Mouse (Mus musculus): Measurements from ENCODE around the gene Prss41.

Prss41 gene

DNA sequence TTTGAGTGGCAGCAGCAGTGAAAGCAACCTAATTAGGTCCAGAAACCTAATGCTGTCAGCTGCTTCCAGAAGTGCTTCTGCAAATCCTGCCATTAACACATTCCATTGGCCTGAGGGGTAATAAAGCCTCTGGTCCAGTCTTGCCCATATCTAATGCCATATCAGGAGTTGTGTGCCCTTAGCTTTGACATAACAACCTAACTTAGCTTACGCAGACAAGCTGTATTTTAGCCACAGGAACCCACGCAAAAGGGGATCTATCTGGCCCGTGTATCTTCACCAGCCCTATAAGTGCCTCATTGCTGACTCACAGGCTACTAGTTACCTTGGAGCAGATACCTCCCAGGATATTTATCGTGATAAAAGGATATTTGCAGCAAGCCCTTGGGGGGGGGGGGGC, 18.4 kb downstream of the Prss41 start:
- DNase-seq (ENCODE audit: low spot score): no peak

DNA sequence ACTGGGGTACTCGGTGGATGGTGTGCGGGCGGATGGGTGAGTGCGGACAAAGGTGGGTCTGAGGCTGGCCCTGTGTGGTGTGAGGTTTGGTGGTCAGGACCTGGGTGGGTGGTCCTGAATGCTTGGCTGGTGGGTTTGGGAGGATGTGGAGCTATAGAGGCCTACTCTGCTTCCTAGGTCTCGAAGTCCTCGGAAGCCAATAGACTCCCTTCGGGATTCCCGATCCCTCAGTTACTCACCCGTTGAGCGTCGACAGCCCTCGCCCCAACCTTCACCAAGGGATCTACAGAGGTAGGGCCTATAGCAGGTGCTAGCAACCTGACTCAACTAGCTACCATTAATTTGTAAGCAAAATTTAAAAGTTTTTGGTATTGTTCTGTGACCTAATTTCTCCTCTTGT, 20.4 kb downstream of the Prss41 start:
- no peak for DNase-seq (ENCODE audit: low spot score)

DNA sequence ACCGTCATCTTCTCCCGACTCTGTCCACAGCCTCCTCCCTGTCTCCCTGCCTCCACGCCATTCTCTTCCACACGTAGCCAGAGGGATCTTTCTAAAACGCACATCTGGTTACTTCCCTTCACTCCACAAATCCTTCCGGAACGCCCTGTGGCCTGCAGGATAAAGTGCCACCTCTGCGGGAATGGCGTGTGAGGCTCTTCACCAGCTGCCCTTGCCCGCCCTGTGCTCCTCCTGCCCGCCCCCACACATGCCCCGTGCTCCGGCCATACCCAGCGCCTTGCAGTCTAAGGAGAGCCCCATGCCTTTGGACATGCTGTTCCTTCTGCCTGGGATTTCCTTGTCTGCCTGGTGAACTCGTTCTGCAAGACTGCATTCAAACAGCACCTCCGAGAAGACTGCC, 21.0 kb downstream of the Prss41 start:
- no peak for DNase-seq (ENCODE audit: low spot score)

DNA sequence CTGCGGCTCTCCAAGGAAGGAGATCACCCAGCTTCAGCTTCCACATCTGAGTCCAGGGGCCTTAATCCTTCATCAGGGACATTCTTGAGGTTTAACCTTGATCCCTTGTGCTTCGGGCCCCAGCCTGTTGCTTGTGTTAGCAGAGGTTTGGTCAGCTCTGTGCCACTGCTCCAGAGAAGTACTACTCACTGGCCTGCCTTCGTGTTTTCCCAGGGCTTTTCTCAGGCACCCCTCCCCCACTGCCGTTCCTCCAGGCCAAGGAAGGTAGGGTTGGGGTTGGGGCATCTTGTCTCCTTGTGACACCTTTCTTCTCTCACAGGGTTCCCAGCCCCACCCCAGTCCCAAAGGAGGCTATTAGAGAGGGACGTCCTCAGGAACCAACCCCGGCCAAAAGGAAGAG, 21.9 kb downstream of the Prss41 start:
- DNase-seq (ENCODE audit: low spot score): no peak

DNA sequence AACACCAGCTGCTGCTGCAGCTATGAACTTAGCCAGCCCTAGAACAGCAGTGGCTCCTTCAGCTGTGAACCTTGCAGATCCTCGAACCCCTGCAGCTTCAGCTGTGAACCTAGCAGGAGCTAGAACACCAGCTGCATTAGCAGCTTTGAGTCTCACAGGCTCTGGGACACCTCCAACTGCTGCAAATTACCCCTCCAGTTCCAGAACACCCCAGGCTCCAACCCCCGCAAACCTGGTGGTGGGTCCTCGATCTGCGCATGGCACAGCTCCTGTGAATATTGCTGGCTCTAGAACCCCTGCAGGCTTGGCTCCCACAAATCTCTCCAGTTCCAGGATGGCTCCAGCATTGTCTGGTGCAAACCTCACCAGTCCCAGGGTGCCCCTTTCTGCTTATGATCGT, 23.2 kb downstream of the Prss41 start:
- DNase-seq (ENCODE audit: low spot score): no peak

DNA sequence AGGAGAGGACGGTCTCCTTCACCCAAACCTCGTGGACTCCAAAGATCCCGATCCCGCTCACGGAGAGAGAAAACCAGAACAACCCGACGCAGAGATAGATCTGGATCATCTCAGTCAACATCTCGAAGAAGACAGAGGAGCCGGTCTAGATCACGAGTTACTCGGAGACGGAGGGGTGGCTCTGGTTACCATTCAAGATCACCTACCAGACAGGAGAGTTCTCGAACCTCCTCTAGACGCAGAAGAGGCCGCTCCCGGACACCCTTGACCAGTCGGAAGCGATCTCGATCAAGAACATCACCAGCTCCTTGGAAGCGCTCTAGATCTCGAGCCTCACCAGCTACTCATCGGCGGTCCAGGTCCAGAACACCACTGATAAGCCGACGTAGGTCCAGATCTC, 24.7 kb downstream of the Prss41 start:
- no peak for DNase-seq (ENCODE audit: low spot score)

DNA sequence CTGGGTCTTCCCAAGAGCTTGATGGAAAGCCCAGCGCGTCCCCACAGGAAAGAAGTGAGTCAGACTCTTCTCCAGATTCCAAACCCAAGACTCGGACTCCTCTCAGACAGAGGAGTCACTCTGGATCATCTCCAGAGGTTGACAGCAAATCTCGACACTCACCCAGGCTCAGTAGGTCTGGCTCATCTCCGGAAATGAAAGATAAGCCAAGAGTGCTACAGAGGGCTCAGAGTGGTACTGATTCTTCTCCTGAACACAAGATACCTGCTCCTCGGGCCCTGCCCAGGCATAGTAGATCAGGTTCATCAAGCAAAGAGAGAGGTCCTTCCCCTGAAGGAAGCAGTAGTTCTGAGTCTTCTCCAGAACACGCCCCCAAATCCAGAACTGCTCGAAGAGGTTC, 25.4 kb downstream of the Prss41 start:
- DNase-seq (ENCODE audit: low spot score): no peak

DNA sequence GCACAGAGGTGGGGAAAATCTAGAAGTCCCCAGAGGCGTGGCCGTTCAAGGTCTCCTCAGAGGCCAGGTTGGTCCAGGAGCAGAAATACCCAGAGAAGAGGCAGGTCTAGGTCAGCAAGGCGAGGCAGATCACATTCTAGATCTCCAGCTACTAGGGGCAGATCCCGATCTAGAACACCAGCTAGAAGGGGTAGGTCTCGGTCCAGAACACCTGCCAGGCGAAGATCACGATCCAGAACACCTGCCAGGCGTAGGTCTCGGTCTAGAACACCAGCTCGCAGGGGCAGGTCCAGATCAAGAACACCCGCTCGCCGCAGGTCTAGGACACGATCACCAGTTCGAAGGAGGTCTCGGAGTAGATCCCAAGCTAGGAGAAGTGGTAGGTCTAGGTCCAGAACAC, 28.3 kb downstream of the Prss41 start:
- DNase-seq (ENCODE audit: low spot score): no peak

DNA sequence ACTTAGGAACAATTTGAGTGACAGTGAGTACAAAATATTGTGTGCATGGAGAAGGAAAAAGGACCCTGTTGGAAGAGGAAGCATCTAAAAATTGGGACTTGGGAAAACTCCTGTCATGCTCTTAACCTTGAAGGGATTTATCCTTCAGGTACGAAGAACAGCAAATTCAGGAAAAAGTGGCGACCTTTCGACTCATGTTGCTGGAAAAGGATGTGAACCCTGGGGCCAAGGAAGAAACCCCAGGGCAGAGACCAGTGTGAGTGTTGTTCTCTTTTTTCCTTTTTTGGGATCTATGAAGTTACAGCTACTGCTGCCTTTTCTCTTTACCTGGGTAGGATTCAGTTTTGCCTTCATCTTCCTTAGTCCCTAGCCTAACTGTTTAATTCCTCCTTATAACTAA, 36.1 kb downstream of the Prss41 start:
- no peak for DNase-seq (ENCODE audit: low spot score)

DNA sequence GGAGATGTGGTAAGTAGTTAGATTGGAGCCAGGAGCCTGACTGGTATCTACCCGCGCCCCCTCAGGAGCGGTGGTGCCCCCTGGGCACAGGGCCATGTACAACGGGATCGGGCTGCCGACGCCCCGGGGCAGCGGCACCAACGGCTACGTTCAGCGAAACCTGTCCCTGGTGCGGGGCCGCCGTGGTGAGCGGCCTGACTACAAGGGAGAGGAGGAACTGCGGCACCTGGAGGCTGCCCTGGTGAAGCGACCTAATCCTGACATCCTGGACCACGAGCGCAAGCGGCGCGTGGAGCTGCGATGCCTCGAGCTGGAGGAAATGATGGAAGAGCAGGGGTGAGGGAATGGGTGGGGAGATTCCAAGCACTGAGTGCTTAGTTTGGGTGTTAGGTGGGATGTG, 37.1 kb downstream of the Prss41 start:
- DNase-seq (ENCODE audit: low spot score): no peak

DNA sequence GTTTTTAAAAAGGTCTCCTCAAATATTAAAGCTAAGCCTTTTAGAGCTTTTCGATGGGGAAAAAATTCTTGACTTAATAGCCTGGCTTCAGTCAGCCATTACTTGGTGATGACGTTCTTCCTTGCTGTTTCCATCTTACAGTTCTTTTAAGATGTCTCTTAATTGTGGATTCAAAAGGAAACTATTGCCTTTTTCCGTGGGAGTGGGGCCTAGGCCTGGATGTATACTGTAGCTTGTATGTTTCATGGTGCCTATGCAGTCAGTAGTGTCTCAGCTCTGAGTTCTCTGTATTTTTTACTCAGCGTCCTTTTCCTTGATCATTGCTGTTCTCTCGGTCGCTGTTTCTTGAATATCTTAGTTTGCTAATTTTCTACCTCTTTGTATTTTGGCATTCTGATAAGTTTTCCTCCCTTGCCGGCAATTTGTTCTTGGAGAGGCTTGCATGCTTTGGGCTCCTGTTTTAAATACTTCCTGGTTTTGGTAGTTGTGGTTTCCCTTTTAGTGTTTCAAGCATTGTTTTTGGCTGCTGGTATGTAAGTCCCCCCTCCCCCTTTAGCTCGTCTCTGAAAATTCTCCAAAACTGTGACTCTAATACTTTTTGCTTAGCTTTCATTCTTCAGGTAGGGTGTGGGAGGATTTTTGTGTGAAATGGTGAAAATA, 39.4 kb downstream of the Prss41 start:
- DNase-seq (ENCODE audit: low spot score): no peak

DNA sequence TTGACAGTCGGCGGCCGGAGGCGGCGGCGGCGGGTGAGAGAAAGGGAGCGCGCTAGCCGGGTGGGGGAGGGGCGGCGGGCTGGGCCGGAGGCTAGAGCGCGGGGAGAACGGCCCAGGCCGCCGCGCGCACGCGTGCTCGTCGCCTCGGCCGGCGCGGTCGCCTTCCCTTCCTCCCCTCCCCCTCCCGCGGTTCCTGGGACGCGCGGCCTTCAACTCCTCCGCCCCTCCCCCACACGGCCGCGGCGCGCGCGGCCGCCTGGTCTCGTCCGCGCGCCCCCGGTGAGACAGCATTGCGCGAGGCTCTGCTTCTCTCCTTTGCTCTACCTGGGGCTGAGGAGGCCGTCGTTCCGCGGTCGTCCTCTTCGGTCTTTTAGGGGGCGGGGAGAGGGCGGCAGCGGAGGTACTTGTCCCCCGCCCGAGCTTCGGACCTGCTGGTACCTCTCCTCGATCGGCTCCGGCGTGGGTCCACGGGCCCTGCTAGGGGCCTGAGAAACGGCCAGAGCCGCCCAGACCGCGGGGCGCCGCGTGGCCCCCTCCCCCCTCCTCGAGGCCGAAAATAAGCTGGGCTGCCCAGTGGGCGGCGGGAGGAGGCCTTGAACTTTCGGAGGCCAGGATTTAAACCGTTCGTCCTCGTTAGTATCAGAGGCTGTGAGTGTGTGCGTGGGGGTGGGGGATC, 40.5 kb downstream of the Prss41 start:
- DNase-seq (ENCODE audit: low spot score): no peak

DNA sequence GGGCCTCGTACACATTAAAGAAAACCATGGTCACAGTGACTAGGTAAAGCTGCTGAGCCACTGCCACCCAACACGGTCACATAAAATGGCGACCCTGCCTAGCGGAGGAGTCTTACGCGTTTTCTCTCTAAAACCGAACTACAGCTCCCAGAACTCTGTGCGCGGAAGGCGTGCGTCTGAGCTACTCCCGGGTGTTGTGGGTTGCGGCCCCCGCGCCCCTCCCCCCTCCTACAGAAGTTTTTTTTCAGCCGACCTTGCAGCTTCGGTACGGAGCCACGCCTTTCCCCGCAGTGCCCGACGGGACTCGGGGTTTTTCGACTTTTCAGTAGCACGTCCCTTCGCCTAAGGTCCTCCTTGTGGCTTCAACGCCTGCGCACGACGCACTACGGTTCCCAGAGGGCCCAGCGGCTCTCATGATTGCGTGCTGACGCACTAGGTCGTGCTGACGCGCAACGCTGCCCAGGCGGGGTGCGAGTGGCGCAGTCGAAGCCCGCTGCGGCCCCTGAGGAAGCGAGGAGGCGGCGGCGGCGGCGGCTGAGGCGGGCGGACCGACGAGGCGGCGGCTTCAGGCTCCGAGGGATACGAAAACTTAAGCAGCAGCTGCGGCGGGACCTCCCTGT, 41.1 kb downstream of the Prss41 start:
- DNase-seq (ENCODE audit: low spot score): peak; percentile 92

DNA sequence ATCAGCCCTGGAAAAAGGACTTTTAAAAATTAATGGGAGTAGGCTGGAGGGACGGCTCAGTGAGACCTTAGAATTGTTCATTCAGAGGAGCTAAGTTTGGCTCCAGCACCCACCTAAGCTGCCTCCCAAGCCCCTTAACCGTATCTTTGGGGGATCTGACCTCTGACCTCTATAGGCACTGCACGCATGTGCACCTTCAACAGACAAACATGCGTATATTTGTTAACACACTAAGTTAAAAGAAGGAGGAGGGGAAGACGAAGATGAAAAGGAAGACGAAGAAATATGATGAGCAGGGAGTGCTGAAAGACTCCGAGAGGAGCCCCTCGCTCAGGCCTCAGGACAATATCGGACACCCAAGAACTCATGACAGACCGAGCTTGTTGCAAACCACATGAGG, 42.3 kb downstream of the Prss41 start:
- no peak for DNase-seq (ENCODE audit: low spot score)

DNA sequence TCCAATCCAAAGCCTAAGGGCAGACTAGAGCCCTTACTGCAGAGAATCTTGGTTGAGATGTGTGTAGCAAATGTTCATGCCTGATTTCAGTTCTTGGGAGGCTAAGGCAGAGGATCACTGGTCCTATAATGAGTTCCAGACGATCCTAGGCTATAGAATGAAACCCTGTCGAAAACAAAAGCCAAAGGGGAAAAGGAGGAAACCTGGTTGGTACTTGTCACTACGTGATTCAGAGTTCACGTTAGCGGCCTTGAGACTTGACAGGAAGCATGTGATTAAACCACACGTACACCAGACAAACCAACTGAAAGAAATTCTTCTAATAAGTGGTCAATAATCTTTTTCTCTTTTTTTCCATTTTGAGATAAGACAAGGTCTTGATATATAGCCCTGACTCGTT, 46.7 kb downstream of the Prss41 start:
- DNase-seq (ENCODE audit: low spot score): no peak

DNA sequence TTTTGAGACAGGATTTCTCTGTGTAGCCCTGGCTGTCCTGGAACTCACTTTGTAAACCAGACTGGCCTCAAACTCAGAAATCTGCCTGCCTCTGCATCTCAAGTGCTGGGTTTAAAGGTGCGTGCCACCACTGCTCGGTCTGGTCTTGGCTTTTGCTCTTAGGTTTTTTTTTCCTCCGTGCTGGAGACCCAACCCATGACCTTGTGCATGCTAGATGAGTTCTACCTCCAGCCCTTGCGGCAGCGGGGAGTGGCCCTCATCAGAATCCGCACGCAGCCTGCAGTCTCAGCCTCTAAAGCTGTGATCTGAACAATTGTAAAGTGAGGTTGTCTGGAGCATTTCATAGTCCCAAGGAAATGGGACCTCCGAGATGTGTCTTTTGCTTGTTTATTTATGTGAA, 48.6 kb downstream of the Prss41 start:
- DNase-seq (ENCODE audit: low spot score): no peak

DNA sequence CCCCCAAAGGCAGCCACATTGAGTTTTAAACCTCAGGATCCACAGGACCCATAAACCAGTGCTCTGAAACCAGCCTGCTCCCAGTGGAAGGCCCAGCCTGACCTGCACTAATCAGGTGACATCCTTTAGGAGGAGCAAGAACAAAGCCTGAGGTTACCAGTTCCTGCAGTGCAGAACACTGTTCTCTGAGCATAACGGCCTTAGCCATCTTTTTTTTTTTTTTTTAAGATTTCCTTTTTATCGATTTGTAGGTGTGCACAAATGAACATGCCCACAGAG, 53.0 kb downstream of the Prss41 start:
- DNase-seq (ENCODE audit: low spot score): no peak

DNA sequence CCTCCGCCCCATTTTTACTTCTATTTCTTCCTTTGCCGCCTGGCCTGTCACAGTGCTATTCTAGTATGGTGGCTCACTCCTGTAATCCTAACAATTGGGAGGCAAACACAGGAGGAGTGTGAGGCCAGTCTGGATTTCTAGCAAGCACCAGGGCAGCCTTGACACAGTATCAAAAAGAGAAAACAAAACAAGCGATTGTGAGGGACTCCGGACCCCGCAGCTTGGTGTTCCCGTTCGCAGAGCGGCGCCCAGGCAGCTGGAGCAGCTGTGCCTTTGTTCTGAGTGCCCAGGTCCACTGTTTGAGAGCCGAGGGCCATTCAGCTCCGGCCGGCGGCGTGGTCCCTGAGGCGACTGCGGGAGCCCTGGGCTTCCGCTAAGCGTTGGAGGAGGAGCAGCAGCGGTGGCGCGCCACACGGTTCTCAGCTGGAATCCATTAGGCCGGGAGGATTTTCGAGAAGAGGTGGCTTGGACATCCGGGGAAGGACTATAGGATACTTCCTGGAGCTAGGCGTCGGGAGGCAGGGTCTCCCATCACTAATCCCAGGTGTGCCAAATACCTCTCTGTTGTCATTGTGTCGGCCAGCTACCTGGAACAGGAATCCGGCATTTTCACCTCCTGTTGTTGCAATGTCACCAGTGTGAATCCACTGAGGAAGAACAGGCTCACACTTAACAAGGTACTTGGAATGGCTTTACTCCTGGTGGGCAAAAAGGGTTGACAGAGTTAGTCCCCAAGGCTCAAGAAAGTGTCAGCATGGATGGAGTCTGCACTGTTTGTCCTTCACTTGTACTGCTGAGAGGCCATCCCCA, 53.5 kb downstream of the Prss41 start, which contains the start of gene Srrm2:
Gene Srrm2, plus strand, starts transcription at position 264 of the 810 bp plus-strand sequence.
- DNase-seq (ENCODE audit: low spot score): no peak

DNA sequence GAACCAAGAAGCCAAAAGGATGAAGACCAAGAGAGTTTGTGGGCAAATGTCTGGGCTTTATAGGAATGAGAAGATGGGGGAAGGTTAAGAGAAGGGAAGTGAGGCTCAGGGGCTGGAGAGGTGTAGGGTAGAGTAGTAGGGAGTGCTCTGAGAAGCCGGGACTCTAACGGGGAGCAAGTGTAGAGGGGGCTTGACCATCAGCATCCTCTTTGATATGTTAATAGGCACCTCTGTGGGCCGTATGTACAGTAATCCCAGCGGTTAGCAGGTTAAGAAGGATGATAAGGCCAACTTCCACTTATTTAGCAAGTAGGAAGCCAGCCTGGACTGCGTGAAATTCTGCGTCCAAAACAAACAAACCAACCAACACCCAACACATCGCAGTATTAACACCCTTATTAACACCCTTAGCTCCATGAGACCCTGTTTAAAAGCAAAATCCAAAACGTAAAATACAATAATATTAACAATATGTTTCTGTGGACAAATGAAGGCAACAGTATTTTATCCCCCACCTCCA, 54.2 kb downstream of the Prss41 start:
- no peak for DNase-seq (ENCODE audit: low spot score)

DNA sequence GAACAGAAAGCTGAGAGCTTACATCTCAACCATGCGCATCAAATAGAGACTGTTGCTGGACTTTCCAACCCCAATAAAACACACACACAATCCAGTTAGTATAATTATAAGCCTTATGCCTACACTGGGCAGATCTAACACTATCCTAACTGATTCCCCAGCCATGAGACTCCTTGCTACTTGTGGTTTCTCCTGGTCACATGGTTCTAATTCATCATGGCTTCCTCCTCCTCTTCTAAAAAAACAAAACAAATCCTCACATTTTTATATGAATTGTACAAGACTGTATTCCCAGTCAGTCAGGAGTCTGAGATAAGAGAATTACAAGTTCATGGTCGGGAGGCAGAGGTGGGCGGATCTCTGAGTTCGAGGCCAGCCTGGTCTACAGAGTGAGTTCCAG, 55.0 kb downstream of the Prss41 start:
- no peak for DNase-seq (ENCODE audit: low spot score)
